Mouse (Mus musculus): ENCODE data around the gene Fam72a.

- TF ChIP-seq CTCF (IDR thresholded peaks at IDR 0.05; ENCODE audit: low read depth) (no peak), EP300 (optimal IDR thresholded peaks at IDR 0.05) (no peak)
Measured at GRCm38 (mm10) chr1:131569721-131570120, 42.0 kb downstream of the Fam72a start.

All from stomach, postnatal 0 days (tissue).